Mouse (Mus musculus) embryonic facial prominence, embryonic 12.5 days (tissue): ENCODE measurements at regions not wholly inside any gene's neighbourhood (a gene's known extent, or its start where the extent isn't known, plus 50 kb on each side); places are given as distances from the start of the nearest gene placed in this dataset.

Experiments used
- ATAC-seq: fragments of 200-750 bp; cut with Nextera tagmentation; 2 replicates; pipeline ENCODE4 v1.8.0; 2017; ENCODE audit not compliant: insufficient number of reproducible peaks, insufficient read depth, low FRiP score, low TSS enrichment
- H3K27ac ChIP-seq: fragments of 300-500 bp; sonication (generic); 2 replicates; pipeline ENCODE4 v1.5.1; 2016; ENCODE audit warnings: mild to moderate bottlenecking
- H3K27me3 ChIP-seq: fragments of 300-500 bp; sonication (generic); 2 replicates; pipeline ENCODE4 v1.6.1; 2016; ENCODE audit warnings: mild to moderate bottlenecking, moderate library complexity
- H3K36me3 ChIP-seq: fragments of 300-500 bp; sonication (generic); 2 replicates; pipeline ENCODE4 v1.6.1; 2016; ENCODE audit warnings: mild to moderate bottlenecking
- H3K4me1 ChIP-seq: fragments of 300-500 bp; sonication (generic); 2 replicates; pipeline ENCODE4 v1.6.1; 2016
- H3K4me2 ChIP-seq: fragments of 300-500 bp; sonication (generic); replicated peaks from 2 replicates; pipeline ENCODE4 v1.6.1; 2016; ENCODE audit warnings: mild to moderate bottlenecking, moderate library complexity
- H3K4me3 ChIP-seq: fragments of 300-500 bp; sonication (generic); 2 replicates; pipeline ENCODE4 v1.5.1; 2016; ENCODE audit warnings: mild to moderate bottlenecking
- H3K9ac ChIP-seq: fragments of 300-500 bp; sonication (generic); 2 replicates; pipeline ENCODE4 v1.6.1; 2016; ENCODE audit warnings: mild to moderate bottlenecking, moderate library complexity
- H3K9me3 ChIP-seq: fragments of 300-500 bp; sonication (generic); 2 replicates; pipeline ENCODE4 v1.6.1; 2016; ENCODE audit warnings: mild to moderate bottlenecking, moderate library complexity
- WGBS: fragments of 180-500 bp; shearing (Covaris S2); methylation state at CpG from one replicate; pipeline ENCODE4 v1.1.7; 2016; 5-methylcytosine and 5-hydroxymethylcytosine counted together

DNA sequence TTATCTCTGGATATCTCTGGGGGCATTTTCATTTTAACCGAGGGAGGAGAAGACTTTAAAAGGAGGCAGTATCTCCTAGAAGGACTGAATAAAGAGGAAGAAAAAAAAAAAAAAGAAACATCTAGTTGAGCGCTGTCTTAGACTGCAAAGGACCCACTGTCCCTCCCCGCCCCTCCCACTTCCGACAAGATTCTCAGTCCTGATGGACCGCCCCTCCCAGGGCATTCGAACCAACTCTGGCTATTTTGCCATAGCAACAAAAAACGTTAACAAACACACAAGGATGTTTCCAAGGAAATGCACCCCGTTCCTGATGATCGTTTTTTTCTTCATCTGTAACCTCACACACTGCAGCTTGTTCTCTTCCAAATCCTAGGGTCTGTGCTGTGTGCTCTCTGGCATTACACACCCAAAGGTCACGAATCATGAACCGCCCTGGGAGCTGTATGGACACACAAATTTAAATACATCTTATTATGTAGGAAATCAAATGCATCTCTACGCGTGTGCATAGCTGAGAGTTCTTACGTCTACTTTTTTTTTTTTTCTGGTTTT, 75.8 kb downstream of the Rnd3 start:
- Histone ChIP-seq H3K36me3 (no peaks in the 10 kb centered on the region), H3K9me3 (no peaks in the 10 kb centered on the region), H3K27ac (no peak overlapping the region), H3K4me1 (no peaks in the 10 kb centered on the region), H3K9ac (no peak overlapping the region), H3K27me3 (no peaks in the 10 kb centered on the region), H3K4me2 (no peak overlapping the region), H3K4me3 (no peak overlapping the region)
- ATAC-seq = no peak
- 71% methylated on average over 14 of the region's 14 CpGs for WGBS

DNA sequence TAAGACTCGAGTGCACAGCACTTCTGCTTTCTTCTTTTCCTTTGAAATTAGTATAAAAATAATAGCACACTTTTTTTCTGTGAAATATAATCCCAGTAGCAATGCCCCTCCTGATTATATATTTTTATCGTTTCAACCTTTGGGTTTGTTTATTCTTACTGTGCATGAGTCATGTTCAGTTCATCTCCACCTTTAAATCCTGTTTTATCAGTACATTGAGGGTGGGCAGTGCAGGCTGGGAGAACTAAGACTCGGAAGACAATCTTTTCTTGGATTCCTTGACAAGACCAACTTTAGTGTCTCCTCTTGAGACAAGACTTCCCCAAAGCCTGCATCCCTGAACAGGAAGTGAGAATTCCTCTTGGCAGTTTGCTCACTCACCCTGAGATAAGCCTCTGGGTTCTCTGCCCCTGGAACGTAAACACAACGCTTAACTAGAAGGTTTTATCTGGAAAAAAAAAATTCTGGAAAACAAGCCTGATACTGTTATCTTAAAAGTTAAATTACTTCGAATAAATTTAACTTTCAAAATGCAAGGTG, 76.5 kb downstream of the Rnd3 start:
- Histone ChIP-seq H3K4me2 (no peak overlapping the region), H3K27me3 (no peaks in the 10 kb centered on the region), H3K36me3 (no peaks in the 10 kb centered on the region), H3K9me3 (no peaks in the 10 kb centered on the region), H3K4me1 (no peaks in the 10 kb centered on the region), H3K4me3 (no peak overlapping the region), H3K27ac (no peak overlapping the region), H3K9ac (no peak overlapping the region)
- ATAC-seq = no peak
- WGBS = 54% methylated on average over 6 of the region's 6 CpGs

DNA sequence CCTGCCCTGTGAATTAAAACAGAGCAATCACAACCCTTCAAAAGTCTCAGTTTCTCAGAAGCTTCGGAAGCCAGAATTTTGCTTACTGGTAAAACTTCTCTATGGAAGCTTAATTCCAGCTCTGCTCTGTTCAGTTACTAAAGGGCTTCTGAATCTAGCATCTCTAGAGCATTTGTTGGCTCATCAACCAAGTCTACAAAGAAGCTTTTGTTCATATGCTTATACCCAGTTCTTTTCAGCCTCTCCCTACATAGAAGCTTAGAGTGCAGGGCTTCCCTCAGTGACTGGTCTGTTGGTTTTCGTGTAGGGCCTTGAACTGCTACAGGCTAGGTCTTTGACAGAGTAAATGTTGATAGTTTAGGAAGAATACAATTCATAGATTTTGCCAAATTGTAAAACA, 78.0 kb downstream of the Rnd3 start:
- WGBS = 65% methylated on average over 2 of the region's 2 CpGs
- no peaks in the 10 kb centered on the region for H3K9me3 ChIP-seq
- no peak overlapping the region for H3K4me2 ChIP-seq
- H3K36me3 ChIP-seq = no peaks in the 10 kb centered on the region
- no peak overlapping the region for H3K4me3 ChIP-seq
- H3K27me3 ChIP-seq = no peaks in the 10 kb centered on the region
- H3K9ac ChIP-seq = no peak overlapping the region
- H3K27ac ChIP-seq = no peak overlapping the region
- no peak for ATAC-seq
- peaks cover 5% of the 10 kb centered on the region; the same call in 1 of the 2 replicates for H3K4me1 ChIP-seq

DNA sequence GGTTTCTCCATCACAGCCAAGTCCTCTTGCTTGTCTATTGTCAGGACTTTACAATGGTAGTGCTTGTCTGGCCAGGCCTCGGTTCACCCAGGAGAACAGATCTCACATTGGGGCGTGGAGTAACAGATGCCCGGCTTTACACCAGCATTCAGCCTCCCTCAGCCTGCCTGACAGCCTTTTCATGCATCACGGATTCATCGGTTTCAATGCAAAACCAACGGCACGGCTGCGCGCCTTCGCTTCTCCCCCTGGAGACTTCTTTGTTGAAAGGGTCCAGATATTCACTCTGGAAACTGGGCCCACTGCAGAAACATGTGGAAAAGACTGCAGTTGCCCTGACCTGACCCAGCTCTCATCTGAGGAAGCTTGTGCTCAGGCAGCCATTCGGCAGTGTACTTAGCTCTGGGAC, 82.5 kb downstream of the Rnd3 start:
- Histone ChIP-seq H3K4me2 (0 out of 2 replicates have a peak overlapping the region, but pooled peaks have one; percentile 0), H3K27me3 (no peaks in the 10 kb centered on the region), H3K9me3 (no peaks in the 10 kb centered on the region), H3K4me3 (no peak overlapping the region), H3K27ac (peak overlapping the region; percentile 48), H3K36me3 (no peaks in the 10 kb centered on the region), H3K4me1 (peaks cover 5% of the 10 kb centered on the region; the same call in 1 of the 2 replicates), H3K9ac (no peak overlapping the region)
- WGBS = 38% methylated on average over 11 of the region's 11 CpGs
- no peak for ATAC-seq

DNA sequence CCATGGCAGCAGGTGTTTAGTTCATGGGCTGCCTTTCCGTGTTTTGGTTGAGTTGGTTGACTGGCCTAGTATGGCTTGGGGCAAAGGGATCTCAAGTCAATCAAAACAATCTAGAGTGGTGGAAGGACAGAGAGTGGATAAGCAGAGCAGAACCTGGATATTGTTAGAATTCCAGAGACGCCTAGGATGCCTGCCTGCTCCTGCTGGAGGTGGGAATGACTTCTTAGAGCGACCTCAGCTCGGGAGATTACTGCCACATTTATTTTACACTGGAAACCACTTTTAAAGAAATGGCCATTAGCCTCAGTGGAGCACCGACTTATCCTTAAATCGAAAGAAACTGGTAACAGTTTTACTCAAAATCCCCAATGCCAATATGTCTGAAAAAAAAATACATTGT, 83.1 kb downstream of the Rnd3 start:
- no peak overlapping the region for H3K4me3 ChIP-seq
- H3K4me1 ChIP-seq = peaks cover 5% of the 10 kb centered on the region; the same call in 1 of the 2 replicates
- no peaks in the 10 kb centered on the region for H3K9me3 ChIP-seq
- ATAC-seq = no peak
- no peaks in the 10 kb centered on the region for H3K27me3 ChIP-seq
- no peaks in the 10 kb centered on the region for H3K36me3 ChIP-seq
- no peak overlapping the region for H3K4me2 ChIP-seq
- no peak overlapping the region for H3K9ac ChIP-seq
- WGBS = 44% methylated on average over 6 of the region's 6 CpGs
- H3K27ac ChIP-seq = no peak overlapping the region

DNA sequence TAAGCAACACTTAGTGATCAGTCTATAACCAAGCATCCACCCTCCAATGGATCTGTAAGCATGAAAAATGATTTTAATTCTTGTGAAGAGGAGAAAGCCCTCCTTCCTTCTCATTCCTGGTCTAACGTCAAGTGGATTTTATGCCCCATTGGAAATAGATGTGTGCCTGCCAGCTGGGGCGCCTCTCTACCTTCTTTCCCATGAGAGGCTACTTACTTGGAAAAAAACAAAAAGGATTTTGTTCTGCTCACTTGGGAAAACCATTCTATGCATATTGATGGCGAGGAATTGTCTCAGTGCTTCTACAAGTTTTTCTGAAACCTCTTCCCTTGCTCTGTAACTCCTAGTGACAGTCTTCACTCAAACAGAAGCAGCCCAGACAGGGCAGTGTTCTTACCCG, 84.1 kb downstream of the Rnd3 start:
- Histone ChIP-seq H3K9ac (no peak overlapping the region), H3K4me2 (no peak overlapping the region), H3K4me3 (no peak overlapping the region), H3K27ac (no peak overlapping the region), H3K27me3 (no peaks in the 10 kb centered on the region), H3K4me1 (peaks cover 5% of the 10 kb centered on the region; the same call in 1 of the 2 replicates), H3K36me3 (no peaks in the 10 kb centered on the region), H3K9me3 (no peaks in the 10 kb centered on the region)
- no peak for ATAC-seq
- 78% methylated on average over 4 of the region's 4 CpGs for WGBS

DNA sequence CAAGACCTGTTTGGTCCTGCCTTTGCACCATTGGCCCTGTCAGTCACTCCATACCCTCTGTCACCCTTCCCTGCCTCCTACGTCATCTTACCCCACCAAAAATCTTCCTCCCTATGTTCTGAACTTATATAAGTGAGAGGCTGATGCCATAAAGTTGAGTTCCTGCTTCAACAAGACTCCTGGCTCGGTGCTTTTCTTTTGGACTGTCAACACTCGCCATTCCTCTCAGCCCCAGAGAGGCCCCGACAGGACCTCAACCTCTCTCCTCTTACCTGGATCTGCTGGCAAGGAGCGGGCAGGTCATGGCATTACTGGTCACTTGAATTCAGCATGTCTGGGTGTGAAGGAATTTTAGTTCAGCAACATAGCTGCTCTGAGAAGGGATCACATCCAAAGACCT, 86.9 kb downstream of the Rnd3 start:
- H3K9ac ChIP-seq = no peak overlapping the region
- H3K27me3 ChIP-seq = no peaks in the 10 kb centered on the region
- H3K4me2 ChIP-seq = no peak overlapping the region
- 86% methylated on average over 5 of the region's 5 CpGs for WGBS
- ATAC-seq = no peak
- H3K36me3 ChIP-seq = no peaks in the 10 kb centered on the region
- H3K27ac ChIP-seq = no peak overlapping the region
- no peak overlapping the region for H3K4me3 ChIP-seq
- no peaks in the 10 kb centered on the region for H3K9me3 ChIP-seq
- peaks cover 6% of the 10 kb centered on the region; the same call in 1 of the 2 replicates for H3K4me1 ChIP-seq

DNA sequence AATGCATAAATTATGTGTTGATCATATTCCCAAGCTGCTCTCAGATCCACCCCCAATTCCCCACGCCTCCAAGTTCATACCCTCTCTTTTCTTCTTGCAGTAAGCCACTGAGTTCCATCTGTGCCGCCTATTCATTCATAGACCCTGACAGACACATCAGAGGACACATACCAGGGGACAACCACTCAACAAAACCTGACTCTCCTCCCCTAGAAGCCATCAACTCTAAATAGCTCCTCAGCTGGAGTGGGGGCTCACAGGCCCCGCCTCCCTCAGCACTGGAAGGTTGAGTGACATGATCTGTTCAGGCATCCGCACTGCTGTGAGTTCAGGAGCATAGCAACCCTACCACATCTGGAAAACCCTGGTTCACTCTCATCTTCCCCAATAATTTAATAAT, 90.8 kb downstream of the Rnd3 start:
- no peak for ATAC-seq
- no peak overlapping the region for H3K27ac ChIP-seq
- 77% methylated on average over 4 of the region's 4 CpGs for WGBS
- H3K4me3 ChIP-seq = no peak overlapping the region
- no peak overlapping the region for H3K9ac ChIP-seq
- no peak overlapping the region for H3K4me2 ChIP-seq
- no peaks in the 10 kb centered on the region for H3K9me3 ChIP-seq
- H3K36me3 ChIP-seq = no peaks in the 10 kb centered on the region
- peaks cover 14% of the 10 kb centered on the region; the same call in 1 of the 2 replicates for H3K4me1 ChIP-seq
- H3K27me3 ChIP-seq = no peaks in the 10 kb centered on the region

DNA sequence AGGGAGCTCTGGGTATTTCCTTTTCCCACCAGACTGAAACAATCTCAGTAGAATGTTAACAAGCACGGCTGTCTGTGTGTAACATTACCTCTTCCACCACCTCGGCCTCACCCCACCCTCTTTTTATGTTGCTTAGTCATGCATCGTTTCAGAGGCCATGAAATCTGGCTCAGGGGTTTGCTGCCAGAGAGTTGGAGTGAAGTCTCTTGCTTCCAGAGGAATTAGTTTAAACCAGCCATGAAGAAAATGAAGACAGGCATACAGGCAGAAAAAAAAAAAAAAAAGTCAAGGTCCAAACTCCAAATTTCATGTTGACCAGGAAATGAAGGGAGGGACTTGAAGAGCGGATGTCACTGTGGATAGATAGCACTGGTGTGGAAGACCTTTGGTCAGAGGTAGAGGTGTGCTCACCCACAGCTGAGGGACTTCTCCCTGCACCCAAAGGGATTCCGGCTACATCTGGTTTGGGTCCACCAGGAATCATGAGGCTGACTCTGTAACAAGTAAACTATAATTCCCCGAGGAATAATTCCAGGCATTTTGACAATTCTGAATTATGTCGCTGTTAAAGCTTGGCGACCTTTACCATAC, 92.7 kb downstream of the Rnd3 start:
- Histone ChIP-seq H3K9ac (no peak overlapping the region), H3K9me3 (no peaks in the 10 kb centered on the region), H3K36me3 (no peaks in the 10 kb centered on the region), H3K4me2 (no peak overlapping the region), H3K27ac (no peak overlapping the region), H3K27me3 (no peaks in the 10 kb centered on the region), H3K4me3 (no peak overlapping the region), H3K4me1 (peaks cover 14% of the 10 kb centered on the region; the same call in 1 of the 2 replicates)
- peak; percentile 88 for ATAC-seq
- 31% methylated on average over 8 of the region's 8 CpGs for WGBS

DNA sequence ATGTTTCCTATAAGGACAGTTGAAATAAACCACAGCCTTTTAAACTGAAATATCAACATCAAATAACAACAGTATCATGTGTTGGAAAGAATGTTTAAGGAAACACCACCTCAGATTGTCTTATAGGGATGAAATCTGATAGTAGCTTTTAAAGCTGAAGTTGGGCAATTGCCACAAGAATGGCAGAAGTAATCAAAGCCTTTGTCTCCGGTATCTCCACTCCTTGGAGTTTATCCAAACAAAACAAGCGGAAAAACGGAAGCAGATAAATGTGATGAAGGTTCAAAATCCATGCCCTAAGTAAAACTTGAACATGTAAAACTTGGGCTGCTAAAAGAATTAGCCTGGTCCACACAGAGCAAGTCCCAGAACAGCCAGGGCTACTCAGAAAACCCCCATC, 93.6 kb downstream of the Rnd3 start:
- Histone ChIP-seq H3K4me2 (no peak overlapping the region), H3K4me1 (peaks cover 14% of the 10 kb centered on the region; the same call in 1 of the 2 replicates), H3K4me3 (no peak overlapping the region), H3K27ac (no peak overlapping the region), H3K27me3 (no peaks in the 10 kb centered on the region), H3K36me3 (no peaks in the 10 kb centered on the region), H3K9me3 (no peaks in the 10 kb centered on the region), H3K9ac (no peak overlapping the region)
- ATAC-seq = no peak
- WGBS = 14% methylated on average over 3 of the region's 3 CpGs

DNA sequence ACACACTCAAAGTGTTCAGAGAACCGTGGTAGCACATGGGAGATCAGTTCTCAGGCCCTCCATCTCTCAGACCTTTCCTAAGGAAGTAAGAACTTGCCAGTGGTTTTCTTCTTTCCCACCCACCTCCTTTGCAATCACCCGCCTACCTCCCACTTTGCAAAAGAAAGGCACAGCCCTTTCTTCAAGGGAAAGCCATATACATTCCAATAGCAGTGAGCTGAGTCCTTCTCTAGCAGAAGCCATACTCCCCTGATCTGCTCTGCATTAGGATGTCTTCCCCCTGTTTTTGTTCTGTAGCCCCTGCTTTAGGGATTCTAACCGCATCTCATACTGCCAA, 99.1 kb downstream of the Rnd3 start:
- no peak overlapping the region for H3K4me2 ChIP-seq
- no peaks in the 10 kb centered on the region for H3K4me1 ChIP-seq
- H3K27ac ChIP-seq = no peak overlapping the region
- no peaks in the 10 kb centered on the region for H3K9me3 ChIP-seq
- H3K9ac ChIP-seq = no peak overlapping the region
- 53% methylated on average over 3 of the region's 3 CpGs for WGBS
- no peak overlapping the region for H3K4me3 ChIP-seq
- no peak for ATAC-seq
- H3K27me3 ChIP-seq = no peaks in the 10 kb centered on the region
- H3K36me3 ChIP-seq = no peaks in the 10 kb centered on the region

DNA sequence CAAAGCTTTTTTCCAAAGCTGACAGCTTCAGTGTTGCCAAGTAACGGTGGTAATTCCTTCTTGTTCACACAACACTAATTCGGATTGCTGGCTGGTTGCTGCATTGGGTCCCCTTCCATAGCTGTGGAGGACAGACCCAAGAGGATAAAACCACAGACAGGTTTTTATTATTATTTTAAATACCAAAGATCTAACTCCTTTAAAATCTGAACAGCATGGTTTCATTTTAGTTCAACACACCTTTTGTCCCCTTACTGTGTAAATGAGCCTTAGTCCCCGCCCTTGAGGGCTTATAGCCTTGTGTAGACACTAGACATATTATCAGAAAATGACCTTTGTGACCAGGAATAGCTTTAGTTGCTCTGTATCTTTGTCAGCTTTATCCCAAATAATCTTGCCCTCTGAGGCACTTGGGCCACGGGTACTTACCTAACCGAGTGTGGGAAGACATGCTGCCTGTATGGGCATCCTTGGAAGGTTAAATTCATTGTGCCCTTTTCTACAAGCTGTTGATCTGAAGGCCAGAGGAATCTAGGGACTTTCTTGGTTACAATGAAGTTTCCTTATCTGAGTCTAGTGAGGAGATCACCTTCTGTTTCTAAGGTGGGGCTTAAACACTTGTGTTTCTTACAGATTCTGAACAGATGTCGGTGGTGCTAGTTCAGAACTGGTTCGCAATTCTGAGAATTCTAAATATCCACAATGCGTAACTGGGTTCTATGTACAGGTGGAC, 99.6 kb downstream of the Rnd3 start:
- no peak for ATAC-seq
- H3K27me3 ChIP-seq = no peaks in the 10 kb centered on the region
- 69% methylated on average over 8 of the region's 8 CpGs for WGBS

More for the DNA sequence above, 99.6 kb downstream of the Rnd3 start:
- Histone ChIP-seq H3K4me2 (no peak overlapping the region), H3K9ac (no peak overlapping the region), H3K4me1 (no peaks in the 10 kb centered on the region), H3K27ac (no peak overlapping the region), H3K36me3 (no peaks in the 10 kb centered on the region), H3K9me3 (no peaks in the 10 kb centered on the region), H3K4me3 (no peak overlapping the region)
